Mouse (Mus musculus) liver, postnatal 0 days (tissue): ENCODE measurements around the gene Atxn1. TPM values are rescaled to one million over a fixed set of nuclear protein-coding genes. Genes with fewer than 3 reads are reported as not detected.

Source experiments
- ATAC-seq: fragments of 200-750 bp; cut with Nextera tagmentation; 2 replicates; pipeline ENCODE4 v1.8.0; 2017; ENCODE audit warnings: mild to moderate bottlenecking, moderate library complexity
- DNase-seq: peaks from one replicate; pipeline ENCODE4 v3.0.0-alpha.2; 2016
- H3K27ac ChIP-seq: fragments of 300-500 bp; sonication (generic); 2 replicates; pipeline ENCODE4 v1.5.1; 2014; ENCODE audit warnings: antibody characterized with exemption, moderate library complexity, mild to moderate bottlenecking, low read depth
- H3K27me3 ChIP-seq: fragments of 300-500 bp; sonication (generic); 2 replicates; pipeline ENCODE4 v1.6.1; 2014; ENCODE audit warnings: low read length, control low read depth, mixed read lengths; ENCODE audit not compliant: insufficient read depth
- H3K36me3 ChIP-seq: fragments of 300-500 bp; sonication (generic); replicated peaks from 2 replicates; pipeline ENCODE4 v1.6.1; 2014; ENCODE audit warnings: mild to moderate bottlenecking, control low read depth, low read length, moderate library complexity, mixed read lengths; ENCODE audit not compliant: insufficient read depth
- H3K4me1 ChIP-seq: fragments of 300-500 bp; sonication (generic); 2 replicates; pipeline ENCODE4 v1.6.1; 2014; ENCODE audit warnings: antibody characterized with exemption, mild to moderate bottlenecking, control low read depth; ENCODE audit not compliant: insufficient read depth
- H3K4me2 ChIP-seq: fragments of 300-500 bp; sonication (generic); 2 replicates; pipeline ENCODE4 v1.6.1; 2014; ENCODE audit warnings: low read depth, mild to moderate bottlenecking, low read length, moderate library complexity, mixed read lengths
- H3K4me3 ChIP-seq: fragments of 300-500 bp; sonication (generic); 2 replicates; pipeline ENCODE4 v1.5.1; 2014; ENCODE audit warnings: low read depth, low read length
- H3K9ac ChIP-seq: fragments of 300-500 bp; sonication (generic); replicated peaks from 2 replicates; pipeline ENCODE4 v1.6.1; 2014; ENCODE audit warnings: mild to moderate bottlenecking, moderate library complexity
- H3K9me3 ChIP-seq: fragments of 300-500 bp; sonication (generic); 2 replicates; pipeline ENCODE4 v1.6.1; 2016; ENCODE audit warnings: mild to moderate bottlenecking, control low read depth, low read length, mixed read lengths
- CTCF ChIP-seq: sonication (generic); IDR thresholded peaks from 2 replicates; pipeline ENCODE4 v1.5.1; 2016; ENCODE audit warnings: antibody characterized with exemption, low read depth
- EP300 ChIP-seq: IDR thresholded peaks from 2 replicates; pipeline ENCODE4 v1.6.1; 2016; ENCODE audit warnings: antibody characterized with exemption, low read depth, mild to moderate bottlenecking
- WGBS: fragments of 180-500 bp; shearing (Covaris S2); extraction: QIAGEN DNeasy Blood & Tissue Kit; methylation state at CpG from one replicate; pipeline ENCODE4 v1.1.7; 2014; ENCODE audit not compliant: insufficient replicate concordance; 5-methylcytosine and 5-hydroxymethylcytosine counted together
- polyA plus RNA-seq: library from polyadenylated mRNA; unstranded; fragments of >200 nt; fragmentation: Nextera tagmentation; extraction: Ambion mirVana; gene quantifications from 2 replicates; pipeline ENCODE4 v1.2.1, GENCODE M21; 2015

The Atxn1 gene
- polyA plus RNA-seq, 1 experiment from 2014 or later: 4.4 TPM

GRCm38 (mm10) chr13:45917058-45918005 is 47.5 kb downstream of the Atxn1 start:
- Histone ChIP-seq H3K27ac (peak overlapping the region; percentile 40), H3K36me3 (no peaks in the 10 kb centered on the region), H3K4me2 (no peak overlapping the region), H3K9me3 (no peaks in the 10 kb centered on the region), H3K4me3 (no peak overlapping the region), H3K9ac (no peak overlapping the region), H3K4me1 (peaks cover 18% of the 10 kb centered on the region), H3K27me3 (no peaks in the 10 kb centered on the region)
- DNase-seq: peak; percentile 36
- 83% methylated on average over 21 of the region's 21 CpGs for WGBS
- TF ChIP-seq CTCF (no peak), EP300 (no peak)
- ATAC-seq: peak; percentile 71

- WGBS: 86% methylated on average over 3 of the region's 3 CpGs
- H3K4me3 ChIP-seq: no peak overlapping the region
- no peaks in the 10 kb centered on the region for H3K27me3 ChIP-seq
- TF ChIP-seq EP300: no peak
- no peak for TF ChIP-seq CTCF
- H3K4me1 ChIP-seq: peaks cover 18% of the 10 kb centered on the region
- DNase-seq (no peak), ATAC-seq (no peak)
- no peaks in the 10 kb centered on the region for H3K36me3 ChIP-seq
- H3K27ac ChIP-seq: peak overlapping the region; percentile 50; the same call in 1 of the 2 replicates
- no peaks in the 10 kb centered on the region for H3K9me3 ChIP-seq
- no peak overlapping the region for H3K4me2 ChIP-seq
- no peak overlapping the region for H3K9ac ChIP-seq
These were observed 48.9 kb downstream of the Atxn1 start for GRCm38 (mm10) chr13:45915921-45916320.

GRCm38 (mm10) chr13:45915026-45915425 is 49.8 kb downstream of the Atxn1 start:
- Histone ChIP-seq H3K36me3 (no peaks in the 10 kb centered on the region), H3K27ac (peak overlapping the region; percentile 50), H3K27me3 (no peaks in the 10 kb centered on the region), H3K9ac (no peak overlapping the region), H3K4me1 (peaks cover 18% of the 10 kb centered on the region), H3K9me3 (no peaks in the 10 kb centered on the region), H3K4me3 (no peak overlapping the region), H3K4me2 (no peak overlapping the region)
- peak; percentile 46 for DNase-seq
- TF ChIP-seq CTCF: no peak
- TF ChIP-seq EP300: no peak
- 58% methylated on average over 2 of the region's 2 CpGs for WGBS
- peak; percentile 82 for ATAC-seq

- Histone ChIP-seq H3K9me3 (no peaks in the 10 kb centered on the region), H3K4me3 (no peak overlapping the region), H3K9ac (no peak overlapping the region), H3K4me2 (no peak overlapping the region), H3K27ac (no peak overlapping the region), H3K27me3 (no peaks in the 10 kb centered on the region), H3K36me3 (no peaks in the 10 kb centered on the region), H3K4me1 (peaks cover 18% of the 10 kb centered on the region)
- no peak for TF ChIP-seq CTCF
- no peak for TF ChIP-seq EP300
- no peak for ATAC-seq
- no peak for DNase-seq
- 83% methylated on average over 3 of the region's 3 CpGs for WGBS
These were observed 50.7 kb downstream of the Atxn1 start for GRCm38 (mm10) chr13:45914117-45914516.

- no peaks in the 10 kb centered on the region for H3K36me3 ChIP-seq
- ATAC-seq (no peak), DNase-seq (no peak)
These were observed 53.0 kb downstream of the Atxn1 start for GRCm38 (mm10) chr13:45911848-45912247.

GRCm38 (mm10) chr13:45911069-45911468 is 53.7 kb downstream of the Atxn1 start:
- H3K27ac ChIP-seq: peak overlapping the region; percentile 55; the same call in 1 of the 2 replicates

More at GRCm38 (mm10) chr13:45911848-45912247, 53.0 kb downstream of the Atxn1 start:
- Histone ChIP-seq H3K27ac (no peak overlapping the region), H3K9me3 (no peaks in the 10 kb centered on the region), H3K4me1 (peaks cover 24% of the 10 kb centered on the region), H3K9ac (no peak overlapping the region), H3K4me3 (no peak overlapping the region), H3K4me2 (no peak overlapping the region), H3K27me3 (no peaks in the 10 kb centered on the region)
- WGBS: 47% methylated on average over 7 of the region's 7 CpGs
- TF ChIP-seq CTCF (no peak), EP300 (no peak)

More at GRCm38 (mm10) chr13:45911069-45911468, 53.7 kb downstream of the Atxn1 start:
- H3K4me1 ChIP-seq: peaks cover 26% of the 10 kb centered on the region
- H3K4me3 ChIP-seq: no peak overlapping the region
- peak overlapping the region; percentile 34; the same call in 1 of the 2 replicates for H3K4me2 ChIP-seq
- no peaks in the 10 kb centered on the region for H3K9me3 ChIP-seq
- H3K36me3 ChIP-seq: no peaks in the 10 kb centered on the region
- WGBS: 55% methylated on average over 5 of the region's 5 CpGs
- no peak for DNase-seq
- H3K9ac ChIP-seq: no peak overlapping the region
- H3K27me3 ChIP-seq: no peaks in the 10 kb centered on the region
- no peak for ATAC-seq
- no peak for TF ChIP-seq CTCF
- TF ChIP-seq EP300: no peak
